Mouse (Mus musculus) heart, embryonic 15.5 days (tissue): Measurements from ENCODE around the gene Vmn1r215. TPM values are rescaled to one million over a fixed set of nuclear protein-coding genes. Genes with fewer than 3 reads are reported as not detected.
"Not testable (repeated sequence)": the region's sequence is repeated elsewhere in the genome, so short reads cannot be mapped to it uniquely, and the experiment has no call there.

ENCODE experiments used
- ATAC-seq: fragments of 200-750 bp; cut with Nextera tagmentation; replicated peaks from 2 replicates; pipeline ENCODE4 v1.8.0; 2017; ENCODE audit warnings: low read depth, moderate TSS enrichment; ENCODE audit not compliant: insufficient number of reproducible peaks, insufficient read depth, low FRiP score
- H3K27ac ChIP-seq: fragments of 300-500 bp; sonication (generic); 2 replicates; pipeline ENCODE4 v1.5.1; 2015; ENCODE audit warnings: mild to moderate bottlenecking, inconsistent platforms
- H3K27me3 ChIP-seq: fragments of 300-500 bp; sonication (generic); 2 replicates; pipeline ENCODE4 v1.6.1; 2015; ENCODE audit warnings: inconsistent platforms
- H3K36me3 ChIP-seq: fragments of 300-500 bp; sonication (generic); 2 replicates; pipeline ENCODE4 v1.6.1; 2015; ENCODE audit warnings: mild to moderate bottlenecking, inconsistent platforms
- H3K4me1 ChIP-seq: fragments of 300-500 bp; sonication (generic); replicated peaks from 2 replicates; pipeline ENCODE4 v1.6.1; 2015; ENCODE audit warnings: inconsistent platforms
- H3K4me2 ChIP-seq: fragments of 300-500 bp; sonication (generic); 2 replicates; pipeline ENCODE4 v1.6.1; 2015; ENCODE audit warnings: inconsistent platforms, mild to moderate bottlenecking, moderate library complexity
- H3K4me3 ChIP-seq: fragments of 300-500 bp; sonication (generic); 2 replicates; pipeline ENCODE4 v1.5.1; 2015; ENCODE audit warnings: mild to moderate bottlenecking, inconsistent platforms
- H3K9ac ChIP-seq: fragments of 300-500 bp; sonication (generic); 2 replicates; pipeline ENCODE4 v1.6.1; 2015; ENCODE audit warnings: mild to moderate bottlenecking, inconsistent platforms
- H3K9me3 ChIP-seq: fragments of 300-500 bp; sonication (generic); replicated peaks from 2 replicates; pipeline ENCODE4 v1.6.1; 2016; ENCODE audit warnings: inconsistent platforms
- WGBS: fragments of 180-500 bp; shearing (Covaris S2); methylation state at CpG from one replicate; pipeline ENCODE4 v1.1.7; 2015; ENCODE audit warnings: mixed read lengths; 5-methylcytosine and 5-hydroxymethylcytosine counted together
- polyA plus RNA-seq: library from polyadenylated mRNA; unstranded; fragments of >200 nt; fragmentation: Nextera tagmentation; extraction: Ambion mirVana; gene quantifications from 2 replicates; pipeline ENCODE4 v1.2.1, GENCODE M21; 2015

The Vmn1r215 gene
- polyA plus RNA-seq = not detected in 2 replicates

- no peaks in the 10 kb centered on the region for H3K9me3 ChIP-seq
- no peak within 1 kb of the TSS for H3K4me2 ChIP-seq
- ATAC-seq = no peak
- H3K36me3 ChIP-seq = no peaks in the 10 kb centered on the region
- H3K9ac ChIP-seq = no peak within 1 kb of the TSS
- WGBS = 70% methylated on average over 1 of the region's 1 CpGs
- H3K4me1 ChIP-seq = no peaks in the 10 kb centered on the region
- no peak within 1 kb of the TSS for H3K27ac ChIP-seq
- H3K4me3 ChIP-seq = no peak within 1 kb of the TSS
- H3K27me3 ChIP-seq = no peaks in the 10 kb centered on the region
Measured at GRCm38 (mm10) chr13:23067725-23068124, at the start of gene Vmn1r215. TSS of gene Vmn1r215 (plus strand) at chr13:23068025.

GRCm38 (mm10) chr13:23018158-23018557 lies 49.7 kb upstream of the Vmn1r215 start:
- Histone ChIP-seq H3K9ac (no peak overlapping the region), H3K4me2 (no peak overlapping the region), H3K4me1 (no peaks in the 10 kb centered on the region), H3K4me3 (no peak overlapping the region), H3K27me3 (no peaks in the 10 kb centered on the region), H3K36me3 (no peaks in the 10 kb centered on the region), H3K27ac (no peak overlapping the region), H3K9me3 (no peaks in the 10 kb centered on the region)
- no peak for ATAC-seq

GRCm38 (mm10) chr13:23024812-23025211 lies 43.0 kb upstream of the Vmn1r215 start:
- ATAC-seq = no peak
- no peaks in the 10 kb centered on the region for H3K4me1 ChIP-seq
- no peak overlapping the region for H3K27ac ChIP-seq
- H3K36me3 ChIP-seq = no peaks in the 10 kb centered on the region
- no peaks in the 10 kb centered on the region for H3K9me3 ChIP-seq
- no peak overlapping the region for H3K9ac ChIP-seq
- H3K4me3 ChIP-seq = no peak overlapping the region
- H3K4me2 ChIP-seq = no peak overlapping the region
- H3K27me3 ChIP-seq = no peaks in the 10 kb centered on the region

- Histone ChIP-seq H3K36me3 (no peaks in the 10 kb centered on the region), H3K4me3 (no peak within 1 kb of the TSS), H3K9ac (no peak within 1 kb of the TSS), H3K4me2 (no peak within 1 kb of the TSS), H3K9me3 (no peaks in the 10 kb centered on the region), H3K4me1 (no peaks in the 10 kb centered on the region), H3K27me3 (no peaks in the 10 kb centered on the region), H3K27ac (no peak within 1 kb of the TSS)
- WGBS = 71% methylated on average over 3 of the region's 3 CpGs
- ATAC-seq = no peak
Measured at GRCm38 (mm10) chr13:23030118-23030517, 37.7 kb upstream of the Vmn1r215 start, which contains the start of gene Vmn1r214. TSS of gene Vmn1r214 (plus strand) at chr13:23030418.

- H3K27me3 ChIP-seq = no peaks in the 10 kb centered on the region
- no peak overlapping the region for H3K4me3 ChIP-seq
- H3K9ac ChIP-seq = no peak overlapping the region
- no peak overlapping the region for H3K27ac ChIP-seq
- H3K9me3 ChIP-seq = no peaks in the 10 kb centered on the region
- no peak overlapping the region for H3K4me2 ChIP-seq
- 32% methylated on average over 1 of the region's 1 CpGs for WGBS
- H3K36me3 ChIP-seq = no peaks in the 10 kb centered on the region
- ATAC-seq = no peak
- H3K4me1 ChIP-seq = no peaks in the 10 kb centered on the region
Measured at GRCm38 (mm10) chr13:23057778-23058177, 10.0 kb upstream of the Vmn1r215 start.

- no peaks in the 10 kb centered on the region for H3K36me3 ChIP-seq
- WGBS = 74% methylated on average over 2 of the region's 2 CpGs
- H3K4me3 ChIP-seq = no peak overlapping the region
- no peaks in the 10 kb centered on the region for H3K4me1 ChIP-seq
- no peak overlapping the region for H3K4me2 ChIP-seq
- H3K9ac ChIP-seq = no peak overlapping the region
- no peak overlapping the region for H3K27ac ChIP-seq
- ATAC-seq = no peak
- no peaks in the 10 kb centered on the region for H3K27me3 ChIP-seq
- no peaks in the 10 kb centered on the region for H3K9me3 ChIP-seq
Measured at GRCm38 (mm10) chr13:23069312-23069711, 1.5 kb downstream of the Vmn1r215 start.

- Histone ChIP-seq H3K4me3 (no peak overlapping the region), H3K27ac (no peak overlapping the region), H3K4me2 (no peak overlapping the region), H3K36me3 (no peaks in the 10 kb centered on the region), H3K9ac (no peak overlapping the region), H3K4me1 (no peaks in the 10 kb centered on the region), H3K9me3 (no peaks in the 10 kb centered on the region), H3K27me3 (no peaks in the 10 kb centered on the region)
- ATAC-seq = no peak
- 83% methylated on average over 4 of the region's 4 CpGs for WGBS
Measured at GRCm38 (mm10) chr13:23094386-23094785, 26.6 kb downstream of the Vmn1r215 start.

GRCm38 (mm10) chr13:23118126-23118525 lies 50.3 kb downstream of the Vmn1r215 start, which contains the start of gene Vmn1r217:
TSS of gene Vmn1r217 (minus strand) at chr13:23118226.
- not testable (repeated sequence) for H3K4me2 ChIP-seq, ATAC-seq, H3K36me3 ChIP-seq, H3K27me3 ChIP-seq, H3K4me3 ChIP-seq, H3K9ac ChIP-seq, H3K9me3 ChIP-seq, H3K27ac ChIP-seq, H3K4me1 ChIP-seq
- 79% methylated on average over 1 of the region's 1 CpGs for WGBS

- Histone ChIP-seq H3K4me2 (no peak overlapping the region), H3K9ac (no peak overlapping the region), H3K4me3 (no peak overlapping the region), H3K4me1 (no peaks in the 10 kb centered on the region), H3K36me3 (no peaks in the 10 kb centered on the region), H3K27ac (no peak overlapping the region), H3K9me3 (no peaks in the 10 kb centered on the region), H3K27me3 (no peaks in the 10 kb centered on the region)
- ATAC-seq = no peak
- WGBS = 86% methylated on average over 2 of the region's 2 CpGs
Measured at GRCm38 (mm10) chr13:23120611-23121010, 52.8 kb downstream of the Vmn1r215 start.

Other genes starting within 250 kb of the Vmn1r215 start
- gene Vmn1r210, start 236.7 kb upstream of the Vmn1r215 start, polyA plus RNA-seq = not detected in 2 replicates
- gene Vmn1r211, start 210.5 kb upstream of the Vmn1r215 start, polyA plus RNA-seq = not detected in 2 replicates
- not detected in 2 replicates for gene Vmn1r212, start 183.8 kb upstream of the Vmn1r215 start, polyA plus RNA-seq
- gene Vmn1r213, start 60.4 kb upstream of the Vmn1r215 start, polyA plus RNA-seq = not detected in 2 replicates
- gene Vmn1r214, start 37.6 kb upstream of the Vmn1r215 start, polyA plus RNA-seq = not detected in 2 replicates
- not detected in 2 replicates for gene Vmn1r217, start 50.2 kb downstream of the Vmn1r215 start, polyA plus RNA-seq
- gene Vmn1r218, start 65.1 kb downstream of the Vmn1r215 start, polyA plus RNA-seq = not detected in 2 replicates
- not detected in 2 replicates for gene Vmn1r219, start 91.3 kb downstream of the Vmn1r215 start, polyA plus RNA-seq
- gene Vmn1r220, start 120.0 kb downstream of the Vmn1r215 start, polyA plus RNA-seq = not detected in 2 replicates
- gene Vmn1r221, start 146.1 kb downstream of the Vmn1r215 start, polyA plus RNA-seq = not detected in 2 replicates
- not detected in 2 replicates for gene Vmn1r222, start 167.9 kb downstream of the Vmn1r215 start, polyA plus RNA-seq
- gene Vmn1r223, start 179.1 kb downstream of the Vmn1r215 start, polyA plus RNA-seq = not detected in 2 replicates